Mouse (Mus musculus): ENCODE measurements around the gene Egf.

- TF ChIP-seq CTCF (IDR thresholded peaks at IDR 0.05; ENCODE audit: control insufficient read depth, insufficient read depth, insufficient read length) (no peak), USF1 (IDR thresholded peaks at IDR 0.05; ENCODE audit: low read depth) (no peak)
Measured at GRCm38 (mm10) chr3:129731636-129732035, 23.5 kb downstream of the Egf start.
